ENCODE assay signal across 17 mouse cellular contexts in genomic region chr11:65101206-65101605, GRCm38 (mm10). TPM values are rescaled to one million over a fixed set of nuclear protein-coding genes. Genes with fewer than 3 reads are reported as not detected.
"Had no signal": no experiment of that assay in that cellular context is flagged by ENCODE, and none has a peak within 500 bp of the region (broad histone marks: within the 10 kb centered on the region; RNA-seq: fewer than 3 reads in every experiment).

No protein-coding gene starts in this region.

- H3K9ac ChIP-seq: liver, embryonic 15.5 days; neural tube, embryonic 12.5 days had no signal

- DNase-seq: kidney, postnatal 25 days; layer of hippocampus, postnatal 36 days; left cerebral cortex, postnatal 4 days; lung, adult 2 months; lung, postnatal 36 days; midbrain, embryonic 14.5 days; retina, postnatal 1 day; right cerebral cortex, postnatal 25 days; thymus, postnatal 36 days had no signal

- H3K27me3 ChIP-seq: liver, embryonic 15.5 days; neural tube, embryonic 12.5 days had no signal

- H3K4me2 ChIP-seq: liver, embryonic 11.5 days; liver, embryonic 15.5 days; neural tube, embryonic 12.5 days had no signal

- H3K36me3 ChIP-seq: liver, embryonic 15.5 days; neural tube, embryonic 12.5 days had no signal

- H3K4me1 ChIP-seq: liver, embryonic 15.5 days; neural tube, embryonic 12.5 days had no signal

- H3K27ac ChIP-seq: liver, embryonic 15.5 days; neural tube, embryonic 12.5 days had no signal

- H3K9me3 ChIP-seq: liver, embryonic 15.5 days; neural tube, embryonic 12.5 days had no signal

- ATAC-seq: lung, postnatal 0 days had no signal

- H3K4me3 ChIP-seq: liver, embryonic 15.5 days; myocyte; neural tube, embryonic 12.5 days had no signal

RNA-seq across cellular contexts. Expression of gene 1700086D15Rik, which starts 58.5 kb away (rescaled TPM):
- polyA plus RNA-seq: kidney, embryonic 16.5 days; liver, embryonic 11.5 days; liver, embryonic 15.5 days; myocyte; neural tube, embryonic 12.5 days; small intestine, adult 2 months; stomach, embryonic 16.5 days had no signal
